Mouse (Mus musculus) forebrain, embryonic 16.5 days (tissue): ENCODE results near the gene Pla2g1b. TPM values are rescaled to one million over a fixed set of nuclear protein-coding genes. Genes with fewer than 3 reads are reported as not detected.
A peak's percentile ranks its signal among the peaks of the same experiment; 100 is the strongest.
"Not testable (repeated sequence)": the region's sequence is repeated elsewhere in the genome, so short reads cannot be mapped to it uniquely, and the experiment has no call there.

Experiments used
- ATAC-seq: fragments of 200-750 bp; cut with Nextera tagmentation; 2 replicates; pipeline ENCODE4 v1.8.0; 2017; ENCODE audit warnings: mild to moderate bottlenecking, moderate library complexity
- H3K27ac ChIP-seq: fragments of 300-500 bp; sonication (generic); 2 replicates; pipeline ENCODE4 v1.5.1; 2014; ENCODE audit warnings: low read length, control low read depth
- H3K27me3 ChIP-seq: fragments of 300-500 bp; sonication (generic); replicated peaks from 2 replicates; pipeline ENCODE4 v1.6.1; 2014; ENCODE audit warnings: low read length; ENCODE audit not compliant: control insufficient read depth, insufficient read depth
- H3K36me3 ChIP-seq: fragments of 300-500 bp; sonication (generic); 2 replicates; pipeline ENCODE4 v1.6.1; 2014; ENCODE audit not compliant: control insufficient read depth, insufficient read depth
- H3K4me1 ChIP-seq: fragments of 300-500 bp; sonication (generic); replicated peaks from 2 replicates; pipeline ENCODE4 v1.6.1; 2014; ENCODE audit warnings: low read length; ENCODE audit not compliant: control insufficient read depth, insufficient read depth
- H3K4me2 ChIP-seq: fragments of 300-500 bp; sonication (generic); 2 replicates; pipeline ENCODE4 v1.6.1; 2014; ENCODE audit warnings: mild to moderate bottlenecking, low read length, control low read depth
- H3K4me3 ChIP-seq: fragments of 300-500 bp; sonication (generic); replicated peaks from 2 replicates; pipeline ENCODE4 v1.5.1; 2014; ENCODE audit warnings: mild to moderate bottlenecking, low read length, control low read depth
- H3K9ac ChIP-seq: fragments of 300-500 bp; sonication (generic); replicated peaks from 2 replicates; pipeline ENCODE4 v1.6.1; 2014; ENCODE audit warnings: low read depth, low read length, control low read depth
- H3K9me3 ChIP-seq: fragments of 300-500 bp; sonication (generic); 2 replicates; pipeline ENCODE4 v1.6.1; 2016; ENCODE audit warnings: low read length; ENCODE audit not compliant: control insufficient read depth
- WGBS: fragments of 180-500 bp; shearing (Covaris S2); extraction: QIAGEN DNeasy Blood & Tissue Kit; methylation state at CpG from one replicate; pipeline ENCODE4 v1.1.7; 2014; 5-methylcytosine and 5-hydroxymethylcytosine counted together
- polyA plus RNA-seq: library from polyadenylated mRNA; unstranded; fragments of >200 nt; fragmentation: Nextera tagmentation; extraction: Ambion mirVana; gene quantifications from 2 replicates; pipeline ENCODE4 v1.2.1, GENCODE M21; 2015

Pla2g1b gene
- polyA plus RNA-seq, 1 experiment from 2014 or later, result not detected

DNA sequence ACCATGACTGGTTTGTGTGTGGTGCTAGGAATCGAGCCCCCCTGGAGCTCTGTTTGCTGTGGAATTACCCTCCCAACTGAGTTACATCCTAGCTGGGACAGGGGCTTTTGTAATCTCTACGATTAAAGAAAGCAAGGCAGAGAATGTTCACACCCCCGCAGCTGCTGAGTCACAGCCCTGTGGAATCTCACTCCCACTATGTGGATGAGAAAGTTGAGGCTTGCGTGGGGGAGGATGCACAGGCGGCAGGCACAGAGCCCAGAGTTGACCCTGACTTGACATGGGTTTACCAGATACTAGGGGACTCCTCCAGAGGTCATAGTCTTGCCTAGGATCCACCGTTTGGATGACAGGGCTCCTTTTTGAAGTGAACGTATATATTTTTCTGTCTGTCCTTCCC lies 31.0 kb downstream of the Pla2g1b start:
- Histone ChIP-seq H3K4me2 (no peak overlapping the region), H3K27me3 (no peaks in the 10 kb centered on the region), H3K9me3 (no peaks in the 10 kb centered on the region), H3K4me3 (no peak overlapping the region), H3K36me3 (no peaks in the 10 kb centered on the region), H3K27ac (no peak overlapping the region), H3K4me1 (peaks cover 10% of the 10 kb centered on the region), H3K9ac (no peak overlapping the region)
- 83% methylated on average over 7 of the region's 7 CpGs for WGBS
- no peak for ATAC-seq

DNA sequence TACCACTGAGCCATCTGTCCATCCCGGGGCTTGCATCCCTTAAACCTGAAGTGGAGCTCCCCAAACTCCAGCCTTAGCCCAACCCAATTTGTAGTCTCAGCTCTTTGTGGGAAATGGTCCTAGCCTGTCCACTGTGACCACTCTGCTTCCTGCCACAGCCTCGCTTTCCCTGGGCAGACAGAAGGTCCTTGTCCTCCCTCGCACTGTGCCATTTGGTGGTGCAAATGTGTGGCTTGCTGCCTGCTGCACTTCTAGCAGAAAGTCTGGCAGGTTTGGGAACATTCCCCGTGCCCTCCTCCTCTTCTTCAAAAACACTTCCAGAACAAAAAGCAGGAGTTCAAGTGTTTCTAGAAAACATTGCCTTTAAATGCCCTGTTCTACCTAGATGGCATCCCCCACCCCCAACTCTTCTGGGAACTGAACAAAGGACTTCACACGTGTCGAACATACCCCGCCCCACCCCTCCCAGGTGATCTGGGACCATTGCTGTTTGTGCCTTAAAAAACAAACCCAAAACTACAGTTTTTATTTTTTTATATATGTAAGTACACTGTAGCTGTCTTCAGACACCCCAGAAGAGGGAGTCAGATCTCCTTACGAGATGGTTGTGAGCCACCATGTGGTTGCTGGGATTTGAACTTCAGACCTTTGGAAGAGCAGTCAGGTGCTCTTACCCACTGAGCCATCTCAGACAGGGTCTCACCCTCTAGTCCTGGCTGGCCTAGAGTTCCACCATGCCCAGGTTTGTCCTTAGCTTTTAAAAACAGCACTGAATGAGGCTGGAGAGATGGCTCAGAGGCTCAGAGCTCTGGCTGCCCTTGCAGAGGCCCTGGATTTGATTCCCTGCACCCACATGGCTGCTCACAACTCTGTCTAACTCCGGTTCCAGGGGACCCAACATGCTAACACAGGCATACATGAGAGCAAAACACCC lies 32.5 kb downstream of the Pla2g1b start:
- H3K36me3 ChIP-seq, result no peaks in the 10 kb centered on the region
- H3K4me2 ChIP-seq, result no peak overlapping the region
- H3K4me3 ChIP-seq, result no peak overlapping the region
- no peaks in the 10 kb centered on the region for H3K27me3 ChIP-seq
- ATAC-seq, result no peak
- H3K27ac ChIP-seq, result no peak overlapping the region
- peaks cover 6% of the 10 kb centered on the region for H3K4me1 ChIP-seq
- no peaks in the 10 kb centered on the region for H3K9me3 ChIP-seq
- no peak overlapping the region for H3K9ac ChIP-seq
- WGBS, result 59% methylated on average over 9 of the region's 9 CpGs

DNA sequence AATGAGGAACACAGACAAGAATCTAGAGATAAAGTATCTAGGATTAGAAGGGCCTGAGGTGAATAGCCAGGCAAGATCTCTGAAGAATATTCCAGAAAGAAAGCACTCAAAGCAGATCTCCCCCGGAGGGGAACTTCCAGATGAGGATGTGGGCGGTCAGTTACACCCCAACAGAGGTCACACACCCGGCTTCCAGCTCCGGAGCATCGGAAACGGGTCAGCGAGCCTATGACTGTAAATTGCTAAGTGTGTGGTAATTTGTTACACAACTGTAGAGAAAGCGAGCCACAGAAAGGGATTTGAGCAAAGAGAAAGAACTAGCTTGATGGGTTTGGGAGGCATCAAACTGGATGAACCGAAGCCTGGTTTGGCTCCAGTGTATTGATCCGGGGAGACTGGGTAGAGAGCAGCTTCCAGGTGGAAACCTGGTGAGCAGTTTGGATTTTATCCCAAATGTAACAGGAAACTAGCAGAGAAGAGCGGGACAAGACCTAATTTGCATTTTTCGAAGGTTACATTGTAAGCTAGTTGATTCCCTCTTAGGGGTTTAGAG lies 34.4 kb downstream of the Pla2g1b start:
- ATAC-seq, result no peak
- Histone ChIP-seq H3K27me3 (no peaks in the 10 kb centered on the region), H3K4me2 (no peak overlapping the region), H3K4me3 (no peak overlapping the region), H3K36me3 (no peaks in the 10 kb centered on the region), H3K9ac (no peak overlapping the region), H3K4me1 (no peaks in the 10 kb centered on the region), H3K9me3 (no peaks in the 10 kb centered on the region), H3K27ac (no peak overlapping the region)
- 87% methylated on average over 12 of the region's 12 CpGs for WGBS

DNA sequence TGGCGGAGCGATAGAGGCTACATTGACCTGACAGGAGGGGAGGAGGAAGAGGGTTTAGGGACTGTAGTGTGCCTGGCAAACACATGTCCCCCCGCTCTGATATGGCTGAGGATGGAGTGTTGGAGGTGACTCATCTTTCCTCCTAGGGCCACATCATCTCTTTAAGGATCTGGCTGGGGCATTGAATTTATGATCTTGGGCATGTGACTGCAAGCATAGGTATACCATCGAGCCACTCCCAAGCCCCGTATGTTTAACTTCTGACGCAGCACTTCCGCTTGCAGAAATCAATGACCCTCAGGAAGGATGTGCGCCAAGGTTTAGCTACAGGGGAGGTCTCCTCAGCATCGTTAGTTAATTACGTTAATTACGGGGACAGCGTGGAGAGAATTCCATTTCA lies 37.0 kb downstream of the Pla2g1b start:
- WGBS, result 57% methylated on average over 12 of the region's 12 CpGs
- no peaks in the 10 kb centered on the region for H3K36me3 ChIP-seq
- no peak overlapping the region for H3K4me3 ChIP-seq
- no peak overlapping the region for H3K27ac ChIP-seq
- no peak overlapping the region for H3K4me2 ChIP-seq
- no peak overlapping the region for H3K9ac ChIP-seq
- no peaks in the 10 kb centered on the region for H3K9me3 ChIP-seq
- H3K27me3 ChIP-seq, result no peaks in the 10 kb centered on the region
- no peak for ATAC-seq
- peaks cover 11% of the 10 kb centered on the region for H3K4me1 ChIP-seq

DNA sequence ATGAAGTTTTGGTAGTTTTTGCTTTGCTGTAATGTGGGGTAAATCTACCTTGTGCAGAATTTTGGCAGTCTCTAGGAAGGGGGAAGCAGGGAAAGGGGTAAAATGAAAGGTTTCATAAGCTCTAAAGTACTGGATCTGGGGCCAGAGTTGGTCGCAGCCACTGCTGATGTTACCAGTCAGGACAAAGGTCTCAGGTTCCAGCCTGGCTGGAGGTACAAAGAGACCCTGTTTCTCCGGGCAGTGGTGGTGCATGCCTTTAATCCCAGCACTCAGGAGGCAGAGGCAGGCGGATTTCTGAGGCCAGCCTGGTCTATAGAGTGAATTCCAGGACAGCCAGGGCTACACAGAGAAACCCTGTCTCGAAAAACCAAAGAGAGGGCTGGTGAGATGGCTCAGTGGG lies 39.6 kb downstream of the Pla2g1b start:
- H3K9ac ChIP-seq, H3K27ac ChIP-seq, H3K4me2 ChIP-seq, H3K36me3 ChIP-seq, H3K27me3 ChIP-seq, H3K4me3 ChIP-seq, H3K9me3 ChIP-seq, ATAC-seq: not testable (repeated sequence)
- peaks cover 32% of the 10 kb centered on the region for H3K4me1 ChIP-seq
- 79% methylated on average over 4 of the region's 4 CpGs for WGBS

DNA sequence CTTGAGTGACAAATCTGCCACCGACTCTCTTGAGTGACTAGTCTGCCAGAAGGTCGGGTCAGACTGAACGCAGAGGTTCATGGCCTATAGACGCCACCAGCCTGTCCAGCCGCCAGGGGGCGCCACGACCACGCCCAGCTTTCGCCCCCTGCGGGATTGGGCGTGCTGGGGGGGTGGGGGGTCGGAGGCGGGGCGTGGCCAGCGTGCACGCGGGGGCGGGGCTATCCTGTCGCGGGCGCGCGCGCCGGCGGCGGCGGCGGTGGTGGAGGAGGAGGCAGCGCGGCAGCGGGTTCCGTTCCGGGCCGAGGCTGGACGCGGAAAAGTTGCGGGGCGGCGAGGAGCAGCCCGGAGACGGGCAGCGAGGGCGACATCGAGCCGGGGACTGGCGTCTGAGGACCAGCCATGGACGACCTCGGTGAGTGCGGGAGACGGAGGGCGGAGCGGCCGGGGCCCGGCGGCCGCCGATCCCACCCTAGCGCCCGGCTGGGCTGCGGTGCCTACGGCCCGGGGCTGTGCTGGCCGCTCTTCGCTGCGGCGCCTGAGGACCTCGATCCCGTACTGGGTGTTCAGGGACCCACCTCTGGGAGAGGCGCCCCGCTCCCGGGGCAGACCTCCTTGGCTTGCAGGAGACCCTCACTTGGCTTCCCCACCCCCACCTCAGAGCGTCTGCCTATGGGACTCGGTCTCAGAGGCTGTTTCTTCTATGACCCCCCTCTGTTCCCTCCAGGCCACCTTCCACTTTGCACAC lies 40.6 kb downstream of the Pla2g1b start, which contains the start of gene Pxn:
Gene Pxn, plus strand, starts transcription at position 223 of the 748 bp plus-strand sequence.
- no peaks in the 10 kb centered on the region for H3K36me3 ChIP-seq
- WGBS, result under 1% methylated on average over 63 of the region's 74 CpGs
- peak; percentile 75 for ATAC-seq
- H3K4me2 ChIP-seq, result peak within 1 kb of the TSS; percentile 87
- no peaks in the 10 kb centered on the region for H3K9me3 ChIP-seq
- no peak within 1 kb of the TSS for H3K27ac ChIP-seq
- H3K4me1 ChIP-seq, result peaks cover 32% of the 10 kb centered on the region
- peak within 1 kb of the TSS; percentile 89 for H3K9ac ChIP-seq
- no peaks in the 10 kb centered on the region for H3K27me3 ChIP-seq
- peak within 1 kb of the TSS; percentile 84 for H3K4me3 ChIP-seq

DNA sequence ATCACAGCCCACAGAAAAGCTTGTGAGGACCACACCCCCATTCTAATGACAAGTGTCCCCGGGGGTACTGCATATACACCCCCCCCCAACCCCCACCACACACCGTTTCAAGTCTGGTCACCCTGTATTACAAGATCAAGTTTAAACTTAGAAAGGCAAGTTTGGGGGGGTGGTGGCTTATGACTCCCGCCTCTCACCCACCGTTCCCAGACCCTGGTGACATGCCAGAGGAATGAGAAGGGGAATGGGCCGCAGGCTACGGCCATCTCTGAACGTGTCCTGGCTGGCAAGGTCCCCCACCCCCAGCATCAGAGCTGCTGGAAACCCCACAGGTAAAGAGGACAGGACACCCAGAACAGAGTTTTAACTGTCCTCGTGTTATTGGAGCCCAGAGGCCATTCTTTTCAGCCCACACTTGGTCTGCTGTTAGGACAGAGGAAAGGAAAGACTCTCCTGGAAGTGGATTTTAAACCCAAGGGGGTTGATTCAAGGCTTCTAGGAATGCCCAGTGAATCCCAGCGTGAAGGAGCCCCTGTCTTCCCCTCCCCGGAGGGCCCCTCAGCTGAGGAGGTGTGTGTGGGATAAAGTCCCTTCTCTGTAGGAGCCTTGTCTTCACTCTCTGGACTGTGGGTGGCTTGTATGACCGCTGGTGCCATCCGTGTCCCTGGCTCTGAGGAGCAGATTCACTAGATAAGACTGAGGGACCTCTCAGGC lies 41.4 kb downstream of the Pla2g1b start:
- peak overlapping the region; percentile 87 for H3K4me2 ChIP-seq
- no peaks in the 10 kb centered on the region for H3K9me3 ChIP-seq
- peak overlapping the region; percentile 89 for H3K9ac ChIP-seq
- no peak for ATAC-seq
- no peak overlapping the region for H3K27ac ChIP-seq
- 27% methylated on average over 12 of the region's 12 CpGs for WGBS
- no peaks in the 10 kb centered on the region for H3K27me3 ChIP-seq
- peak overlapping the region; percentile 84 for H3K4me3 ChIP-seq
- no peaks in the 10 kb centered on the region for H3K36me3 ChIP-seq
- peaks cover 32% of the 10 kb centered on the region for H3K4me1 ChIP-seq

DNA sequence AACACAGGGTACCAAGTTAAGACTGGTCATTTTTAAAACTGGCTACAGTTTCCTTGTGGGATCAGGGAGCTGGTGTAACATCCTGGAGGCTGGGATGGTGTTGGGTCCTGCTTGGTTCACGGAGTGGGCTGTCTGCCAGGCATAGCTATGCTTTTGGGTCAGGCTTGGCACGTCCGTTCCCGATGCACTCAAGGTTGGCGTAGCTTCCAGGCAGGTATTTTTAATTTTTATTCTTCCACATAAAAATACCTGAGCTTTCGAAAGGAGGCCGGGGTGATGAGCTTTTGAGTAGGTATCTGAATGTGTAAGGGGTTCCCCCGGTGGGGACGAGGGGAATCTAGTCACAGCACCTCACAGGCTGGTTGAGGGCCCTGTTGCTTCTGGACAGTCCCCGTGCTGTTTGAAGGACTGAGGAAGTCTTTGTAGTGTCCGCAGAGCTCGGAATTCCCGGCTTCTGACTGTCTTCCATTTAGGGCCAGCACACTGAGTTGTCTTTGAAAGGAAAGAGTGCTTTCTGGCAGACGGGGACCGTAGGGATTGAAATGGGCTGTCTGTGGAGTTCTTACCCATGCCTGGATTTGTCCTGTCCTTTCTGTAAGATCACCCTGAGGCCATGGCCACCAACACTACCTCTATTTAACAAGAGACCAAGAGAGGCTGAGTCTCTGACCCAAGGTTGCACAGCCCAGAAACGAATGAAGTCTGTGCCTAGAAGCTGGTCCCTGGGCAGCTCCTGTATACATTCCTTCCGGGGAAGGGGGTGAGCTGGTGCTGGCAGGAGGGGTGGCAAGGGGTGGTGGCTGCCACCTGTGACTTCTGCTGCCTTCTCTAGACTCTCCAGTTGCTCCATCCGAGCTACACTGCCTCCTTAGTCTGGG lies 42.2 kb downstream of the Pla2g1b start:
- H3K4me2 ChIP-seq, result peak overlapping the region; percentile 87
- no peaks in the 10 kb centered on the region for H3K9me3 ChIP-seq
- H3K4me3 ChIP-seq, result peak overlapping the region; percentile 84
- peaks cover 32% of the 10 kb centered on the region for H3K4me1 ChIP-seq
- no peak for ATAC-seq
- no peaks in the 10 kb centered on the region for H3K27me3 ChIP-seq
- no peak overlapping the region for H3K27ac ChIP-seq
- WGBS, result 33% methylated on average over 18 of the region's 18 CpGs
- peak overlapping the region; percentile 89 for H3K9ac ChIP-seq
- H3K36me3 ChIP-seq, result no peaks in the 10 kb centered on the region
